Mouse (Mus musculus): ENCODE results near the gene Sowaha.

GRCm38 (mm10) chr11:53525461-53525860 is 45.4 kb upstream of the Sowaha start:
- TF ChIP-seq CTCF (IDR thresholded peaks at IDR 0.05; ENCODE audit: insufficient read depth, low read depth, low read length): no peak
- TF ChIP-seq POLR2A (IDR thresholded peaks at IDR 0.05; ENCODE audit: insufficient read depth, low read depth, low read length): no peak
